Mouse (Mus musculus) C2C12 (cell line): ENCODE results near the gene Ift81.

Experiments
- CTCF ChIP-seq: IDR thresholded peaks from one replicate; pipeline ENCODE4 v1.5.1; 2011; ENCODE audit not compliant: control insufficient read depth, insufficient read depth, insufficient read length
- MAX ChIP-seq: IDR thresholded peaks from one replicate; pipeline ENCODE4 v1.6.1; 2011; ENCODE audit warnings: mild to moderate bottlenecking, control low read depth
- MYOD1 ChIP-seq: IDR thresholded peaks from one replicate; pipeline ENCODE4 v1.6.1; 2011; ENCODE audit warnings: low read depth; ENCODE audit not compliant: control insufficient read depth, insufficient read length
- MYOG ChIP-seq: IDR thresholded peaks from one replicate; pipeline ENCODE4 v1.6.1; 2011; ENCODE audit not compliant: control insufficient read depth, insufficient read length; ENCODE audit errors: extremely low read depth

GRCm38 (mm10) chr5:122527761-122528160 lies 86.6 kb downstream of the Ift81 start:
- no peak for TF ChIP-seq MAX
- TF ChIP-seq MYOG = no peak
- no peak for TF ChIP-seq CTCF
- no peak for TF ChIP-seq MYOD1
